Mouse (Mus musculus) layer of hippocampus, postnatal 14 days (tissue): ENCODE measurements around the gene Ugt2a3. TPM values are rescaled to one million over a fixed set of nuclear protein-coding genes. Genes with fewer than 3 reads are reported as not detected.
"Not testable (repeated sequence)": the region's sequence is repeated elsewhere in the genome, so short reads cannot be mapped to it uniquely, and the experiment has no call there.

Experiments used
- DNase-seq, 2 experiments: peaks; one replicate each; pipeline ENCODE4 v3.0.0; 2021 to 2022; ENCODE audit warnings: low spot score in 2 of 2, mixed read lengths in 1 of 2
- long read RNA-seq, 2 experiments: library from polyadenylated mRNA; stranded (forward); transcript quantifications; one replicate each; pipeline ENCODE4 v2.0.0; 2021
- total RNA-seq, 2 experiments: library from RNA; stranded (reverse); gene quantifications; 2 replicates each; pipeline ENCODE4 v1.2.3; 2021

The Ugt2a3 gene
- total RNA-seq: not detected
- long read RNA-seq, experiment 1: 0 reads
- long read RNA-seq, experiment 2: 0 reads

DNA sequence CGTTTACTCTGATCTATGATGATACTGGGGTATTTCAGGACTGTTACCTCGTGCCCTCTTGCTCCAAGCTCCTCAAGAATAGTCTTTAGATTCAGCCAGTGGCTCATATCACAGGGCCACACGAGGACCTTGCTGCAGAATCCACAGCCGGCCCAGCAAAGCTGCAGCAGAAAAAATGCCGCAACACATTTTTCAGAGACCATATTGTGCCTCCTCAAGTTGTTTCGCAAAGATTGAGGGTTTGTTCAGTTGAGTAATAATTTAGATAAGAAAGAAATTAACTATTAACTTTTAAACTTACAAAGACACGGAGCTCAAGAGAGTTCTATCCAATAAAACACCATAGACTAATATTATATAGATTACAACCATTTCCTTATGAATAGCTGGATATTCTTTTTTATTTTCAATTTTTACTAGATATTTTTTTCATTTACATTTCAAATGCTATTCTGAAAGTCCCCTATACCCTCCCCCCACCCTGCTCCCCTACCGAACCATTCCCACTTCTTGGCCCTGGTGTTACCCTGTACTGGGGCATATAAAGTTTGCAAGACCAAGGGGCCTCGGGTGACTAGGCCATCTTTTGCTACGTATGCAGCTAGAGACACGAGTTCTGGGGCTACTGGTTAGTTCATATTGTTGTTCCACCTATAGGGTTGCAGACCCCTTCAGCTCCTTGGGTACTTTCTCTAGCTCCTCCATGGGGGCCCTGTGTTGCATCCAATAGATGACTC is at the start of gene Ugt2a3:
Gene Ugt2a3 (minus strand): TSS at position 235 of the 737 bp plus-strand sequence.
- DNase-seq: no peak

DNA sequence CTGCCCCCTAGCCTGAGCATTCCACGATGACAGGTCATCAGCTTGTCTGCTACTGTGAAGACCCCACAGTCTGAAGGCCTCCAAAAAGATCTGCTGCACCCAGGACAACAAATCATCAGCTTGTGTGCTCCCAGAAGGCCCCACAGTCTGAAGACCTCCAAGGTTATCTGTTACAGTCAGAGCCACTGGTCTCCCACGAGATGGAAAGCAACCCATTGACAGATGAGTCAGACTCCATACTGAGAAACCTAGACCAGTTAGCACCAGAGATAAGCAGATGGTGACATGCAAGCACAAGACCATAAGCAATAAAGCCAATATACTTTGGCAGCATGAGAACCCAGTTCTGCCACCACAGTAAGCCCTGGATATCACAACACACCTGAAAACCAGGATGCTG is 43.2 kb upstream of the Ugt2a3 start:
- no peak for DNase-seq

DNA sequence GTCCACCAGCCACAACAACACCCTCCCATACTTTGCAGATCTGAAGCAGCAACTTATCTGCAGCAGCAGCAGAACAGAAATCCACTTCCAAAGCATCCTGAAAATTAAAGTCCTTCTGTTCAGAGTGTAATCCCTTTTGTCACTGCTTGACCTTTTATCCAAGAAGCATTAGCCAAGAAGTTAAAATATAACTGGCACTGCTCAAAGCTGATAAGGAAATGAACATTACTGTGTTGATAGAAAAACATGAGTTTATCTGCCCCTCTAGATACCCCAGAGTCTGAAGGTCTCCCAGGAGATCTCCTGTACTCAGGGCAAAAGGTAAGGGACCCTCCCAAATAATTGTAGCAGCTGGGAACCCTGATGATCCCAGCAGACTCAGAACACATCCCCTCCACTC is 42.8 kb upstream of the Ugt2a3 start:
- no peak for DNase-seq

DNA sequence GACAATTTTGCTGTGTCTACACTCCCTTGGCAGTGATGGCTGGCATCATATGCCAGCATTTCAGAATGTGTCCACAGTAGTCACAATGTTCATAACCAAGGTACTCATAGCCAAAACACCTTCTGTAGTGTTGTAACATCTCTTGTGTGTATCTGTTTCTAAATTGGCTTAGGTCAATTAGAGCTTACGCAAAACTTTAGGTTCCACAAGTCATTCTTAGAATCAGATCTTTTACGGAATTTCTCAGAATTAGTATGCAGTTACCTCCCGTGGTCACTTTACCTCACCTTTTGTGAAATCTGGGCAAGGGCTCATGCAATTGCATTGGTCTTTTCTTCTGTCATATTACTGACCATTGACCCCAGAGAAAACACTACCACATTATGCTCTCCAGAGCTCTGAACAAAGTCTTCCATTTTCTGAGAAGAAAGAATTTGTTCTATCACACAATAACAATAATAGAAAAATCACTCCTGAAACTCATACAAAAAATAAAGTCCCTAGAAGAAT is 38.9 kb upstream of the Ugt2a3 start:
- no peak for DNase-seq

DNA sequence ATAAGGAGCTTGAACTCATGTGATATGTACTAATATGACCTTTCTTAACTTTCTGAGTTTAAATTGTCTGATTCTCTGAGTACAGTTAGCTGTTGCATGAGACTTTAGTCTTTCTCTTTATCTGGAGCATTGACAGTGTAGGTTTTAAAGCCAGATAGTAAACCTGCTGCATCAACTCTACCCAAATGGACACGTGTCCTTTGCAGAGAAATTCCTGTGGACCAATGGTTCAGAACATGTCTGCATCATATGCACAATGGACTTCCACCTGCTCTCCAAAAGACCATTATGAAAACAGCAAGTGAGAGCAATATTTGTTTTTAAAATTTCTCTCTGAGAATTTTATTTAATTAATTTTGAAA is 36.5 kb upstream of the Ugt2a3 start:
- no peak for DNase-seq

DNA sequence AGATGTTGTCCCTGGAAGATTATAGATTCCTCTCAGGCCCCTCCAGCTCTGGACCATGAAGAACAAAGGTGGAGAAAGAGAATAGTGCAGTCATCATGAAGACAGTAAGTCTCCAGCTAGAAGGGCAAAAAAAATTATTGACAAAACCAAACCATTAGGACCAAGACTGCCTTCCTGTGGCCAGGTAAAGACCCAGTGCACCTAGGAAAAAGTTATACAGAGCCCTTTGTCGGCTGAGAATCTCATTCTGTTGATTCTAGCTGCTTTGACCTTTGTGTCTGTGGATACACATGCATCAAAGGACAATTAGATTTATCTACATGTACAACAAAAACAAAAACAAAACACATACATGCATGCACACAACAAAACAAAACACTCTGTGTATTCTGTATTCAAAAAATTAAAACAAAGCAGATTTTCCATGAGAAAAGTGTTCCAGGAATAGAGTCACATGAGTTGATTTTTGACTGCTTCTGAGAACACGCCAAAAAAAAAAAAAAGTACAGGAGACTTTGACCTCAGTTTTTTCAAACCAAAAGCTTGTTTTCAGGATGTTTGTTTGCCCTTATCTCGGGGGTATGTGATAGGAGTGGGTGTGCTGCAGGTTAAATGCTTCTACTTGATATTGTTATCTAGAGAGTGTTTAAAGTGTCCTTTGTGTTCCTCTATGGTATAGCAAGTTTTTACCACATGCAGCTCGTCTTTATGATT is 36.0 kb upstream of the Ugt2a3 start:
- DNase-seq: not testable (repeated sequence)

DNA sequence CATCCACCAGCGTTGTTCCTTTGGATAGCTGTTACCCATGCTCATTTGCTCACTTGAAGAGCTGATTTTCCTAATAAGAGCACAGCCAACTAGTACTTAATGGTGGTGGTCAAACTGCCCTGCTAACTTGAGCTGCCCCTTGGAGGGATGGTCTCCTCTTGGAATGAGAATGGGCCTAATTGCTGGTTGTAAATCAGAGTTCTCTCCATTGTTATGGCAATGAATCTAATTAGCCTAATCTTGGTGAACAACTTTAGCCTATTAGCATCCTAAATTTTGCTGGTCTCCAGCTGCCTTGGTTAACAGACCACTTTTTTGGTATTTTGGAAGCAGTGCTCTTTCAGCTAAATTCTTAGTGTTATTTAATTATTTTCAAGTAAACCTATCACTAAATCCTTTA is 13.4 kb upstream of the Ugt2a3 start:
- no peak for DNase-seq

DNA sequence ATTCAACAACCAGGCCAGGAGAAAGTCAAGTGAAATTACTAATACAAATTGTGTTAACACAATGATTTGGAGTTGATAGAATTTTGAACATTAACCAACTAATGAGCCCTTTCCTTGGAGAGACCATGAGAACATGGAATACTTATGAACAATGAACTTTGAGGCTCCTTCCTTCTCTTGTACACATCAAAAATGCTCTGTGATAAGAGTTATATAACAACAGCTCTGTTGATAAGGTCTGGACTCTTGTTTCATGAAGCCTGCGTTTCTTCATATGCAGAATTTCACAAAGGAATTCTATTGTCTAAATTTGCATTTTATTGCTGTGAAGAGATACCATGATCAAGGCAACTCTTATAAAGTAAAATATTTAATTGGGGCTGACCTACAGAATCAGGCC is 12.2 kb upstream of the Ugt2a3 start:
- DNase-seq: not testable (repeated sequence)

DNA sequence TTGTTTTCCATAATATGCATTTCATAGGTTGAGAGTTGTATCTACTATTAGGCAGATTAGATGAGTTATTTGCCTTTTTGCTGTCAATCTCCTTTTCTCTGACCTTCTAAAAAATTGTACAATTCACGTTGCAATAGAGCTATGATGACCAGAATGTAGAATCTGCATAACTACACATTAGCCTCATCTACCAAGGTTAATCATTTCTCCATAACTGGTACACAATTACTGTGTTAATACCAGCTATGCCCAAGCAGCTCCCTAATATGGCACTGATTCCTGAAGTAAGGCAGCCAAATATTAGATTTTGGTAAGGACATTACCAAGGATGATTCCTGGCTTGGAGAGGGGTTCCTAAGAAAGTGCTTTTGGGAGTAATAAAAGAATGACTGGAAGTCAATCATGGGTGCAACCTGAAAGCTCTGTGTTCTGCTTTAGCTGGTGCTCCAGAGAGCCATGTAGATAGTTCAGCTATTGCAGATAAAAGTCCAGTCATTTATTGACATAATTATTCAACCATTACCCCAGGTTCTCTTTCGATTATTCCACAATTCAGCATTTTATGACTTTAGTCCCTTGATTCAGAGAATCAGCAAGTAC is 10.6 kb upstream of the Ugt2a3 start:
- DNase-seq: not testable (repeated sequence)

DNA sequence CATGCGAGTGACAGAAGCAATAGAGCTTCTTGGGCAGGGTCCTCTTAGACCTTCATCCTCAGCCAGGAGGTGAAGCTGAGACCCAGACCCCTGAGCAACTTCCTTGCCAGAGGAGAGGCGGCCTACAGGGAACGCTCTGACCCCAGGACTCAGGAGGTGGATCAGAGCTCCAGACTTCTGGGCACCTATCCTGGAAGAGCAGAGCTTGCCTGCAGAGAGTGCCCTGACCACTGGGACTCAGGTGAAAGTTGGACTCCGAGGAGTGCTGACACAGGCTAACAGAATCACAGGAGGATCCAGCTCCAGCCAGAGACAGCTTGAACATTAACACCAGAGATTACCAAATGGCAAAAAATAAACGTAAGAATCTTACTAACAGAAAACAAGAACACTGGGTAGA is 3.5 kb upstream of the Ugt2a3 start:
- DNase-seq: no peak

DNA sequence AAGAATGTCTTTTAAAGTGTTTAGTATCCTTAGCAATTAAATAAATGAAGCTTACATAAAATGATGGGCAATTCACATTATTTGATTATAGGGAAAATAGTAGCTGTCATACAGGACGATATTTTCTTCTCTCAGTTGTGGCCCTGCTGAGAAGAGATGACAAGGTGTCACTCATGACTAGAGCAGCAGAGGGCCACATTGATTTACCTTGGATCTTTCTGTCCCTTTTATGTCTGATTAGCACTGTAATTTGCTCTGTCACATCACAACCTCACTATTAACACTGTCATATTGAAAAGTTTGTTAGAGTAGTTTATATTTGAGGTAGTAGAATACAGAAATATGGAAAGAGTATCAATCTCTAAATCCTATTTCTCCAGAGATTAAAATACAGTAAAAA is 1.8 kb downstream of the Ugt2a3 start:
- DNase-seq: no peak

DNA sequence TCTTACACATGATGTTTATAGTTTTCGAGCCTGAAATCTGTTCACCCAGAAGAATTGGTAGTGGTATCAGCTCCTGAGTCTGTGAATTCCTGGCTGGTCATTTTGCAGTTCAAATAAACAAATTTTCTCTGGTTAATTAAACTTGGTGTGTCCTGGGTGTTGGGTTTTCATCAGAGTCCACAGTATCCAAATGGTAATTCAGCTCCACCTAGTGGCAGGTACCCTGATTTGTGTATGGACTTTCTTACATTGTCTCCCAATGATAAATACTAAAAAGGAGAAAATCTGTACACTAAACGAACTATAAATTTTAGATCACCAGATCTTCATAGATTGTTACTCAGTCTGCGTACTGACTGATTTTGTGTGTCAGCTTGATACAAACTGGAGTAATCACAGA is 3.4 kb downstream of the Ugt2a3 start:
- no peak for DNase-seq

DNA sequence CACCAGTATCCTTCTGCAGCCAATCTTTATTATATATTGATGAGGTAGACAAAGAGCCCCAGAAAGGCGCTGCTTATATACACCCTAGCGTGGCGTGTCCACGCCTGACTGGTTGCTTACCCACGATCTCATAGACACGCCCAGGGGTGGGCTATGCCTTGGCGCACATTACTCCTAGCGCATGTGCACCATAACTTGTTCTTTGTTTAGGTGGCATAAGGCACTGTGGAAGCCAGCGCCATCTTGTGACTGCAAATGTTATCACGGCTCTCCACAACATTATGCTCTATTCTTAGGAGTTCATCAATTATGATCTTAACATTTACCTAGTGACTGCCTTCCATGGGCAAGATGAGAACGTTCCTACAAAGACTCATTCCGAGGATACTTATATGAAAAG is 25.6 kb downstream of the Ugt2a3 start:
- DNase-seq: no peak

DNA sequence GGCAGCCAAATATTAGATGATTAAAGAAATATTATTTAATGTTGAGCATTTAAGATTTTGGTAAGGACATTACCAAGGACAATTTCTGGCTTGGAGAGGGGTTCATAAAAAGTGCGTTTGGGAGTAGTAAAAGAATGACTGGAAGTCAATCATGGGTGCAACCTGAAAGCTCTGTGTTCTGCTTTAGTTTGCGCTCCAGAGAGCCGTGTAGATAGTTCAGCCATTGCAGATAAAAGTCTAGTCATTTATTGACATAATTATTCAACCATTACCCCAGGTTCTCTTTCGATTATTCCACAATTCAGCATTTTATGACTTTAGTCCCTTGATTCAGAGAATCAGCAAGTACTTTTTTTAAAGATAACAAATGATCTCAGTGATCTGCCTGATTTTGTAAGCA is 50.8 kb downstream of the Ugt2a3 start:
- not testable (repeated sequence) for DNase-seq

DNA sequence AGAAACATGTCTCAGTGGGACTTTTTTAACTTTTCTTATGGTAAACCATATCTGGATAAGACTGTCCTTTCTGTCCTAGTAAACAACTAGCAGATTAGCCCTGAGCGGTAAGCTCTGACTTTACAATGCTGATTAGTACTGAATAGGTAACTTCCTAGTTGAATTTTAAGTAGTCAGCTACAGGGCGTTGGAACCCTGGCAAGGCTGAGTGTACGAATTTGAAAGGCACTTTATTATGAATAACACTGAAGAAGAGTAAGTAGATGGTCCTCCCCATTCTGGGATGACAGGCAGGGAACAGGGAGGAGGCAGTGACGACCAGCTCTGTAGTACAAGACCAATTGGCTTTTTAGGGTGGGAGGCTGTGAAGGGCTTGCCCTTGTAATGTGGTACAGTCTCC is 61.0 kb downstream of the Ugt2a3 start:
- not testable (repeated sequence) for DNase-seq

DNA sequence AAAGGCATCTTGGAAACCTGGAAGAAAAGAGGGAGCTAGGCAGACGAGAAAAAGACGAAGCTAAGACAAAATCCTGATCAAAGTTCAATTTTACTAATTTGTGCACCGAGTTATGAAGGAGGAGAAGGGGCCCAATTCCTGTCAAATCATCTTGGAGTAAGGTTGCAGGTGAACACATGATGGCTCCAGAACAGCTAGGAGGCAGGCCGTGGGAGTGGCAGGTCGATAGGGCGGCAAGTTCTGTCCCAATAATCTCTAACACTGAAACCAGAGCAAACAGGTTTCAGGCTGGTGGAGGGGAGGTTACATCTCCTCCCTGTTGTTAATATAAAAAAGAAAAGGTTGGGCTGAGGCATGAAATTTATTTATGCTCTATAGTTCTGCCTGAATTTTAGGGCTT is 61.4 kb downstream of the Ugt2a3 start:
- no peak for DNase-seq

Other genes with a start within 250 kb of the Ugt2a3 start
- not detected for gene Ugt2b36, start 244.6 kb downstream of the Ugt2a3 start, total RNA-seq
- not detected for gene Ugt2b5, start 196.9 kb downstream of the Ugt2a3 start, total RNA-seq
- not detected for gene Ugt2b37, start 82.4 kb downstream of the Ugt2a3 start, total RNA-seq
- gene Ugt2b38, start 87.0 kb upstream of the Ugt2a3 start, total RNA-seq: not detected
- gene Ugt2a2, start 145.1 kb upstream of the Ugt2a3 start, total RNA-seq: not detected
- not detected for gene Gm43638, start 149.6 kb upstream of the Ugt2a3 start, total RNA-seq
- gene Ugt2a1, start 153.7 kb upstream of the Ugt2a3 start, total RNA-seq: not detected
- not detected for gene Sult1b1, start 201.0 kb upstream of the Ugt2a3 start, total RNA-seq
- gene Sult1d1, start 231.8 kb upstream of the Ugt2a3 start, total RNA-seq: not detected